12 mouse cellular contexts compared by ENCODE assay signal in the genomic region with DNA sequence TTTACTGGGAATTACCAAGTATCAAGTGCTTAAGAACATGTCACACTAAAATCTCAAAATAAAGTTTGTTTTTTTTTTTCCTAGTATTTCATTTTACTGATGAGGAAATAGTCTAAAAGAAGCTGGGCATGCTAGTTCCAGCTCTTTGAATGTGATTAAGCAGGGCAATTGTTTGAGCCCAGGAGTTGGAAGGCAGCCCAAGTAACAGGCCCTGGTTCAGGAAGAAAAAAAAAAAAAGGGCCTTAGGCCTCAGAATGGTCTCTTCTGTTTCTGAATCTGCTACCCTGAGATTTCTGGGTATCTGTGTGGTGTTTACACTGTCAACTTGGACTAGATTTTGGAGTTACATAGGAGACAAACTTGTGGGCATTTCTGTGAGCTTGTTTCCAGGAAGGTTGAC. TPM values are rescaled to one million over a fixed set of nuclear protein-coding genes. Genes with fewer than 3 reads are reported as not detected.
DNase-seq lines count a peak whose midpoint lies in the region; ATAC-seq and TF ChIP-seq lines count a peak whose summit lies in the region.
"Had no signal": no experiment of that assay in that cellular context is flagged by ENCODE, and none has a peak within 500 bp of the region (broad histone marks: within the 10 kb centered on the region; RNA-seq: fewer than 3 reads in every experiment).

No protein-coding gene starts in this region.

- no peaks in the 10 kb centered on the region for H3K9me3 ChIP-seq in forebrain, embryonic 13.5 days (replicated peaks)
- no peaks in the 10 kb centered on the region for H3K9me3 ChIP-seq in forebrain, embryonic 10.5 days
- no peaks in the 10 kb centered on the region for H3K9me3 ChIP-seq in neural tube, embryonic 13.5 days
- H3K9me3 ChIP-seq: G1E; heart, embryonic 13.5 days had no signal

- H3K4me3 ChIP-seq in forebrain, embryonic 13.5 days, result no peak overlapping the region
- H3K4me3 ChIP-seq in forebrain, embryonic 10.5 days, result no peak overlapping the region
- no peak overlapping the region for H3K4me3 ChIP-seq in kidney, adult 2 months (ENCODE audit: insufficient read depth, low read depth, low read length)
- H3K4me3 ChIP-seq in neural tube, embryonic 13.5 days, result no peak overlapping the region
- H3K4me3 ChIP-seq: heart, embryonic 13.5 days had no signal

- H3K27ac ChIP-seq in forebrain, embryonic 13.5 days, result 0 out of 2 replicates have a peak overlapping the region, but pooled peaks have one; percentile 14
- no peak overlapping the region for H3K27ac ChIP-seq in forebrain, embryonic 10.5 days
- peak overlapping the region; percentile 19 for H3K27ac ChIP-seq in kidney, adult 2 months (ENCODE audit: insufficient read depth, low read depth, low read length)
- peak overlapping the region; percentile 59; the same call in 1 of the 2 replicates for H3K27ac ChIP-seq in neural tube, embryonic 13.5 days (replicated peaks)
- H3K27ac ChIP-seq: heart, embryonic 13.5 days had no signal

- no peaks in the 10 kb centered on the region for H3K27me3 ChIP-seq in forebrain, embryonic 13.5 days
- H3K27me3 ChIP-seq in forebrain, embryonic 10.5 days (ENCODE audit: poor library complexity, severe bottlenecking), result peaks cover 10% of the 10 kb centered on the region
- H3K27me3 ChIP-seq in kidney, adult 2 months (replicated peaks; ENCODE audit: control insufficient read depth, insufficient read depth, low read length), result no peaks in the 10 kb centered on the region
- no peaks in the 10 kb centered on the region for H3K27me3 ChIP-seq in neural tube, embryonic 13.5 days
- H3K27me3 ChIP-seq: heart, embryonic 13.5 days had no signal

- DNase-seq in forebrain, embryonic 10.5 days (ENCODE audit: extremely low spot score, low spot score), result no peak
- peak; percentile 69 for DNase-seq in kidney, adult 2 months
- no peak for DNase-seq in kidney, adult 8-10 months
- no peak for DNase-seq in neural tube, embryonic 10.5 days (ENCODE audit: extremely low spot score, low spot score)
- DNase-seq in retina, embryonic 14.5 days (ENCODE audit: low spot score), result no peak
- no peak for DNase-seq in heart, postnatal 10 days
- DNase-seq: layer of hippocampus, postnatal 36 days; lung, embryonic 14.5 days had no signal

- TF ChIP-seq POLR2A in kidney, adult 2 months (IDR thresholded peaks at IDR 0.05; ENCODE audit: low read depth, low read length), result no peak

- no peak for ATAC-seq in forebrain, embryonic 13.5 days
- ATAC-seq in neural tube, embryonic 13.5 days (ENCODE audit: low read depth), result no peak

- intact Hi-C loops in heart, postnatal 10 days (cut with DNase I), result no loop called here

- H3K4me1 ChIP-seq in forebrain, embryonic 13.5 days, result peaks cover 23% of the 10 kb centered on the region
- H3K4me1 ChIP-seq in forebrain, embryonic 10.5 days, result peaks cover 17% of the 10 kb centered on the region
- peaks cover 10% of the 10 kb centered on the region; the same call in 1 of the 2 replicates for H3K4me1 ChIP-seq in kidney, adult 2 months (ENCODE audit: control insufficient read depth, insufficient read depth, low read length)
- peaks cover 15% of the 10 kb centered on the region for H3K4me1 ChIP-seq in neural tube, embryonic 13.5 days (replicated peaks)

- no peak overlapping the region for H3K4me2 ChIP-seq in forebrain, embryonic 13.5 days
- H3K4me2 ChIP-seq in neural tube, embryonic 13.5 days, result no peak overlapping the region
- H3K4me2 ChIP-seq: heart, embryonic 13.5 days; lung, embryonic 14.5 days had no signal

- TF ChIP-seq CTCF in kidney, adult 2 months (conservative IDR thresholded peaks at IDR 0.05; ENCODE audit: insufficient read depth, insufficient read length, low read depth, low read length), result no peak

- no peak overlapping the region for H3K9ac ChIP-seq in forebrain, embryonic 13.5 days
- no peak overlapping the region for H3K9ac ChIP-seq in neural tube, embryonic 13.5 days
- H3K9ac ChIP-seq: heart, embryonic 13.5 days; lung, embryonic 14.5 days had no signal

- peaks cover 56% of the 10 kb centered on the region for H3K36me3 ChIP-seq in forebrain, embryonic 13.5 days (ENCODE audit: poor library complexity, severe bottlenecking)
- H3K36me3 ChIP-seq in forebrain, embryonic 10.5 days (replicated peaks), result peaks cover 59% of the 10 kb centered on the region
- no peaks in the 10 kb centered on the region; the same call in 1 of the 2 replicates for H3K36me3 ChIP-seq in kidney, adult 2 months (ENCODE audit: control insufficient read depth, insufficient read depth, low read length)
- peaks cover 51% of the 10 kb centered on the region for H3K36me3 ChIP-seq in neural tube, embryonic 13.5 days

RNA-seq across cellular contexts. Expression of gene Tbc1d10a, which starts 3.1 kb away (rescaled TPM):
- polyA plus RNA-seq in forebrain, embryonic 13.5 days (2015; fragmentation: Nextera tagmentation; extraction: Ambion mirVana), result 23.4 and 23.7 TPM in 2 replicates
- 24.4 and 25.4 TPM in 2 replicates for polyA plus RNA-seq in forebrain, embryonic 10.5 days (2016; fragmentation: Nextera tagmentation; extraction: Ambion mirVana)
- 91.4 and 115 TPM in 2 replicates for polyA plus RNA-seq in kidney, adult 2 months (2012; rRNA removed)
- polyA plus RNA-seq in neural tube, embryonic 13.5 days (2015; fragmentation: Nextera tagmentation; extraction: Ambion mirVana), result 30.0 and 30.3 TPM in 2 replicates
- 10 to 100 TPM; 12.3 to 12.6 TPM for total RNA-seq in heart, postnatal 10 days (2021)

RNA-seq across cellular contexts. Expression of gene Sf3a1, which starts 23.4 kb away (rescaled TPM):
- 61.2 and 66.8 TPM in 2 replicates for polyA plus RNA-seq in forebrain, embryonic 13.5 days (2015; fragmentation: Nextera tagmentation; extraction: Ambion mirVana)
- 103 and 104 TPM in 2 replicates for polyA plus RNA-seq in forebrain, embryonic 10.5 days (2016; fragmentation: Nextera tagmentation; extraction: Ambion mirVana)
- 21.0 and 21.1 TPM in 2 replicates for polyA plus RNA-seq in kidney, adult 2 months (2012; rRNA removed)
- polyA plus RNA-seq in neural tube, embryonic 13.5 days (2015; fragmentation: Nextera tagmentation; extraction: Ambion mirVana), result 52.3 and 59.6 TPM in 2 replicates
- 10 to 100 TPM; 45.6 to 54.6 TPM for total RNA-seq in heart, postnatal 10 days (2021)

RNA-seq across cellular contexts. Expression of gene Ccdc157, which starts 23.4 kb away (rescaled TPM):
- polyA plus RNA-seq in forebrain, embryonic 13.5 days (2015; fragmentation: Nextera tagmentation; extraction: Ambion mirVana), result 5.3 and 7.2 TPM in 2 replicates
- 6.5 and 7.8 TPM in 2 replicates for polyA plus RNA-seq in forebrain, embryonic 10.5 days (2016; fragmentation: Nextera tagmentation; extraction: Ambion mirVana)
- polyA plus RNA-seq in kidney, adult 2 months (2012; rRNA removed), result 9.6 and 12.1 TPM in 2 replicates
- 7.6 and 7.9 TPM in 2 replicates for polyA plus RNA-seq in neural tube, embryonic 13.5 days (2015; fragmentation: Nextera tagmentation; extraction: Ambion mirVana)
- total RNA-seq in heart, postnatal 10 days (2021), result 1 to 10 TPM; 5.8 to 8.0 TPM

RNA-seq across cellular contexts. Expression of gene Castor1, which starts 34.5 kb away (rescaled TPM):
- polyA plus RNA-seq in forebrain, embryonic 13.5 days (2015; fragmentation: Nextera tagmentation; extraction: Ambion mirVana), result 0.85 and 1.4 TPM in 2 replicates
- 1.9 and 2.6 TPM in 2 replicates for polyA plus RNA-seq in forebrain, embryonic 10.5 days (2016; fragmentation: Nextera tagmentation; extraction: Ambion mirVana)
- 15.8 and 16.3 TPM in 2 replicates for polyA plus RNA-seq in kidney, adult 2 months (2012; rRNA removed)
- polyA plus RNA-seq in neural tube, embryonic 13.5 days (2015; fragmentation: Nextera tagmentation; extraction: Ambion mirVana), result 3.5 and 4.1 TPM in 2 replicates
- total RNA-seq in heart, postnatal 10 days (2021), result 10 to 100 TPM in 1 of 2 experiments, 1 to 10 TPM in 1; 7.9 to 10.4 TPM

RNA-seq across cellular contexts. Expression of gene Rnf215, which starts 48.5 kb away (rescaled TPM):
- polyA plus RNA-seq in forebrain, embryonic 13.5 days (2015; fragmentation: Nextera tagmentation; extraction: Ambion mirVana), result 37.5 and 41.0 TPM in 2 replicates
- 19.1 and 19.7 TPM in 2 replicates for polyA plus RNA-seq in forebrain, embryonic 10.5 days (2016; fragmentation: Nextera tagmentation; extraction: Ambion mirVana)
- polyA plus RNA-seq in kidney, adult 2 months (2012; rRNA removed), result 25.2 and 26.7 TPM in 2 replicates
- polyA plus RNA-seq in neural tube, embryonic 13.5 days (2015; fragmentation: Nextera tagmentation; extraction: Ambion mirVana), result 40.5 and 43.7 TPM in 2 replicates
- total RNA-seq in heart, postnatal 10 days (2021), result 10 to 100 TPM; 17.3 to 18.9 TPM
